Mouse (Mus musculus): ENCODE data around the gene Smok2a.
"Not testable (repeated sequence)": the region's sequence is repeated elsewhere in the genome, so short reads cannot be mapped to it uniquely, and the experiment has no call there.

Gene Smok2a

DNA sequence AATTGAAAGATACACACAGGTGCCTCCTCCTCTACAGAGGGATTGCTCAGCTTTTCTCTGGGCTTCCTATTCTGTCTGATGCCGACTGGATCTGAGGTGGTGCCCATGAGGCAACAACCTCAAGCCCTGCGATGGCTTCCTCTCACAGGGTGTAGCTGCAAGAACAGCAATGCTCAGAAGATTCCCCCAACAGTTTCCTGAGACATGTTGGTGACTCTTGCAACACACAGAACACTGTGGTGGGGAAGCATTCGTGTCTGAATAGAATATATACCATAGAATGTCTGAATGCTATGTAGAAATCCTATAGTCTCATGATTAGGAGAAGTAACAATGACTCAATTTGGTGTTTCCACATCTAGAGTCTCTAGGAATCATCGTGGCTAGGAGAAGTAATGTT lies 6.8 kb upstream of the Smok2a start:
- DNase-seq (ENCODE audit: low spot score): no peak

DNA sequence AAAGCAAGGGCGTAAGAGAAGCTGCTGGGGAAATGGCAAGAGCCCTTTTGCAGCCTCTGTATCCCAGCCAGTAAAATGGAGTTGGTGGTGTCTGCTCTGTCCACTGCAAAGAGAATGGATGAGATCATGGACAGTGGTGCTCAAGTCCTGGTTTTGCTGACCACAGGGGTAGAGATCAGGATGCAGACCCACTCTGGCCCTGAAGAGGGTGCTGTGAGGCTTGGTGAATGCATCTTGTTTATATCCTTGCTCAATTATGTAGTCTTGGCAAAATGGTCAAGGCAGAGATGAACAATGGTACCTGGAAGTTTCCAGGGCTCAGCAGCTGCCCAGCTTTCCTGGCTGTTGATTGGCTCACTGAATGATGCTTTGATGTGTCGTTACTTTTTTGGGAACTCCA lies 5.4 kb upstream of the Smok2a start:
- DNase-seq (ENCODE audit: low spot score): no peak

DNA sequence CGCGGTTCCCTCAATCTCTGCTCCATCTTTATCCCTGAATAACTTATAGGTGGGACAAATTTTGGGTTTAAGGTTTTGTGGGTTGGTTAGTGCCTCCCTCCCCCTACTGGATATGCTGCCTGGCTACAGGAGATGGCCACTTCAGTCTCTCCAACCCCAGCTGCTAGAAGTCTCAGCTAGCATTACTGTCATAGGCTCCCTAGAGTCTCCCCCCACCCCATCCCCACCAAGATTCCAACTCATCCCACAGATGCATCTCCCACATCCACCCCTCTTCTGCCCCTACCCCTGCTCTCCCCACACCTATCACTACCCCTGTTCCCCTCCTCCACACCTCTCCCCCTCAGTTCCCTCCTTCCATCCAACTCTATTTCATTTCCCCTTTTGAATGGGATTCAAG lies 933 bp downstream of the Smok2a start:
- DNase-seq (ENCODE audit: low spot score): not testable (repeated sequence)

- DNase-seq (ENCODE audit: low spot score): not testable (repeated sequence)
These were observed 9.0 kb downstream of the Smok2a start, which contains the start of gene Smok2b for GRCm38 (mm10) chr17:13229957-13230356. Smok2b (plus strand) TSS chr17:13230257.

GRCm38 (mm10) chr17:13239461-13239860 lies 18.5 kb downstream of the Smok2a start:
- DNase-seq (ENCODE audit: low spot score): not testable (repeated sequence)

DNA sequence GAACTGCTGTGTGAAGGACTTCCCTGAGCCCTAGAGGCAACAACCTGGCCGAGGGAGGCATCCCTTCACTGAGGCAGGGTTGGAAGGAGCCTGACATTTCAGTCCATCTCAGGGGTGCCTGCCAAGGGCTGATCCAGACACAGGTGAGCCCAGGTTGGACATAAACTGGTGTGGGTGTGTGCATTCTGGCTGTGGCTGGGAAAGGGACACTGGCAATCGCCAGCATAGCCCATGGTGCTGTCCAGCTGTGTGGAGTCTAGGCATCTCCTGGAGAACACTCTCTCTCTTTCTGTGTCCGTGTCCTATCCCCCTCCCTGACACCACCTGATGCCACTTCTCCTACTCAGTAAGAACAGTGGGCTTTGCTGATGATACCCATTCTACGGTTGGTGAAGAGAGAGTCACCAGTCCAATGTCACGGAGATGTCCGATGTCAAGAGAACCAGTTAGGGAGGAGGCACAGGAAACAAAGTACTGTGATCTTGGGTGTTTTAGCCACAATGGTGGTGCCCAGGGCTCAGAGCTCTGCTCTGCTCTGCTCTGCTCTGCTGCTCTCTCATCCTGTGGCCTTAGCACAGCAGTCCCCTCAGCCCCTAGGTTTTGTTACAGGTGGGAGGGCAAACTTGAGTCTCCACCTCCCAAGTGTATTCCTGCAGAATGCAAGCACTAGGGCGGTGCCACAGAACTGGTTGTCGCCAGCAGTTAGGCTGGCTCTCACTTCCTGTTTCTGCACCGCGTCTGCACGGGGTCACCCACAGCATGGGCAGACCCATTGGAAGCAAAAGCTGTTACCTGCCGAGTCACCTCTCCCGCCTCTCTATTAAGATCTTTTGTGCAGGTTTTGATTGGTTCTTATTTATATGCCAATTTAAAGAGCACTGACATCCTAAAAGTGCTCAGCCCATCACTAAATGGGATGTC lies 20.1 kb downstream of the Smok2a start:
- DNase-seq (ENCODE audit: low spot score): not testable (repeated sequence)

DNA sequence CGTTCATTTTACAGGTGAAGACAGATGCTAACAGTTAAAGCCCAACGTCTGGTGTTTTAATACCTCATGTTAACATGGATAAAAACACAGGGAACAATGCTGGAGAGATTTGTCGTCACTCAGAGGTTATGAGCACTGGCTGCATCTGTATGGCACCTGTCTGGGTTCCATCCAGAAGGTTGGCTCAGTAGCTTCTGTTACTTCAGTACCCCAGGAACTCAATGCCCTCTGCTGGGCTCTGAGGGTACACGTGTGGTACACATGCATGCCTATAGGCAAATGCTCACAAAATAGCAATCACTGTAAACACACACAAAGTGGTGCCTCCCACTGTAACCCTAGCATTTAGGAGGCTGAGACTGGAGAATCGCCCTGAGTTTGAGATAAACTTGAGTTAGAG lies 33.8 kb downstream of the Smok2a start:
- DNase-seq (ENCODE audit: low spot score): not testable (repeated sequence)

Data from left cerebral cortex, adult 11 months (tissue).